Mouse (Mus musculus): Measurements from ENCODE around the gene Ide. TPM values are rescaled to one million over a fixed set of nuclear protein-coding genes. Genes with fewer than 3 reads are reported as not detected.
"Not testable (repeated sequence)": the region's sequence is repeated elsewhere in the genome, so short reads cannot be mapped to it uniquely, and the experiment has no call there.

Ide gene
- polyA plus RNA-seq, 1 experiment from 2014 or later = 54.3 TPM

DNA sequence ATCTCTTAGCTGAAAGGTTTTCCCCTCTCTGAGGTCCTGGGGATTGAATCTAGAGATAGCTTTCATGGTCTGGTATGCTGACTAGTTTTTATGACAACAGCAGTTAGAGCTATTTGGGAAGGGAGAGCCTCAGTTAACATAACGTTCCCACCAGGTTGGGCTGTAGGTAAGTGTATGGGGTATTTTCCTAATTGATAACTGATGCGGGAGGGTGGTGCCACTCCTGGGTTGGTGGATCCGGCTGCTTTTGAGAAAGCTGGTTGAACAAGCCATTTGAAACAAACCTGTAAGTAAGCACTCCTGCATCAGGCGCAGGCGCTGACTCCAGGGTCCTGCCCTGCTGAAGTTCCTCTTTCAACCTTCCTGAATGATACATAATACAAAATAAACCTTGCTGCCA lies 100.3 kb downstream of the Ide start:
- Histone ChIP-seq H3K36me3 (ENCODE audit: inconsistent target) (no peaks in the 10 kb centered on the region), H3K4me3 (ENCODE audit: inconsistent target) (no peak overlapping the region), H3K79me2 (ENCODE audit: inconsistent target) (no peaks in the 10 kb centered on the region), H3K27ac (no peak overlapping the region)
- WGBS (ENCODE audit: missing documents) = 42% methylated on average over 5 of the region's 5 CpGs

DNA sequence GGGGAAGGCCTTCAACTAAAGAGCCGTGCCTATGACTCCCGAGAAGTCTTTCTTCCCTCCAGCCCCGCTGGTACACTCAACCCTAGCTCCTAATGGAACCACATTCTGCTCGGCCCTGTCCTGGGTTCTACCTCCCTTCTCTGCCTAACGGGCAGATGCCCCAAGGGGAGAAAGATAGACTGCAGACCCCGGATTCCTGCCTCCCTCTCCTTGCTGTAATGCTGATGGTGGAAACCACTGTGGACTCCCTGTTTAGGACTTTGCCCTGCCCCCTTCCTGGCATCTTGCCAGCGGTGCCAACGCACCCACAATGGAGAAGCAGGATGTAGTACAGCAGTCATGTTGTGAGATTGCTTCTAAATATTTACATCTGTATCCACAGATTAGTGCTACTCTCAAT lies 101.8 kb downstream of the Ide start:
- Histone ChIP-seq H3K27ac (no peak overlapping the region), H3K36me3 (ENCODE audit: inconsistent target) (no peaks in the 10 kb centered on the region), H3K79me2 (ENCODE audit: inconsistent target) (no peaks in the 10 kb centered on the region), H3K4me3 (ENCODE audit: inconsistent target) (no peak overlapping the region)
- 82% methylated on average over 8 of the region's 8 CpGs for WGBS (ENCODE audit: missing documents)

DNA sequence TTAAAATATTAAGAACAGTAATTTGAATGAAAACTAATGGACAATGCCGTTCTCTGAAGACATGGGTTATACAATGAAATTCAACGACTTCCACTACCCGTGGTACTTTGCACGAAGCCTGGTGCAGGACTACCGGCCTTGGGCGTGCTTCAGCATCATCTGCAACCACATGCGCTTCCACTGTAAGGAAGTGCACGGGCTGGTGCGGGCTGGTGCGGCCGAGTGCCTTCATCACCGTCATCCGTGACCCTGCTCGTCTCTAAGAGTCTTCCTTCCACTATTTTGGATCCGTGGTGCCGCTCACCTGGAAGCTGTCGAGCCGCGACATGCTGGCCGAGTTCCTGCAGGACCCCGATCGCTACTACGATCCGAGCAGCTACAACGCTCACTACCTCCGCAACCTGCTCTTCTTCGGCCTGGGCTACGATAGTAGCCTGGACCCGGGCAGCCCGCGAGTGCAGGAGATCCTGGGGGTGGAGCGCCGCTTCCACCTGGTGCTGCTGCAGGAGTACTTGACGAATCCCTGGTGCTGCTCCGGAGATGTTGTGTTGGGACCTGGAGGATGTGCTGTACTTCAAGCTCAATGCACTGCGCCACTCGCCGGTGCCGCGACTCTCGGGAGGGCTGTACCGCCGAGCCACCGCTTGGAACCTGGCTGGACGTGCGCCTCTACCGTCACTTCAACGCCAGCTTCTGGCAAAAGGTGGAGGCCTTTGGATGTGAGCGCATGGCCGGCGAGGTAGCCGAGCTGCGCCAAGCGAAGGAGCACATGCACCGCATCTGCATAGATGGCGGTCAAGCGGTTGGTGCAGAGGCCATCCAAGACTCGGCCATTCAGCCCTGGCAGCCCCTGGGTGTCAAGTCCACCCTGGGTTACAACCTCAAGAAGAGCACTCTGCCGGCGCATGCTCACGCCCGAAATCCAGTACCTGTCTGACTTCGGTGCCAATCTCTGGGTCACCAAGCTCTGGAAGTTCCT lies 103.8 kb downstream of the Ide start:
- Histone ChIP-seq H3K4me3 (ENCODE audit: inconsistent target) (no peak overlapping the region), H3K27ac (no peak overlapping the region), H3K79me2 (ENCODE audit: inconsistent target) (no peaks in the 10 kb centered on the region), H3K36me3 (ENCODE audit: inconsistent target) (no peaks in the 10 kb centered on the region)
- 12% methylated on average over 62 of the region's 63 CpGs for WGBS (ENCODE audit: missing documents)

DNA sequence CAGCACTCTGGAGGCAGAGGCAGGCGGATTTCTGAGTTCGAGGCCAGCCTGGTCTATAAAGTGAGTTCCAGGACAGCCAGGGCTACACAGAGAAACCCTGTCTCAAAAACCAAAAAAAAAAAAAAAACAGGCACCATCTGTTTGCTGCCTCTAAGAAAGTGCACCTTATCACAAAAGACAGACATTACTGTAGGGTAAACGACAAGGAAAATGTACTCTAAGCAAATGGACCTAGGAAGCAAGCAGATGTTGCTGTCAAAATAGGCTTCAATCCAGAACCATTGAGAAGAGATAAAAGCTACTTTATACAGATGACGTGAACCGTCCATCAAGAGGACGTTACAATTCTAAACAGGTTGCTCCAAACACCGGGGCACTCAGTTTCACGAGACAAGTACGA lies 105.1 kb downstream of the Ide start:
- H3K4me3 ChIP-seq (ENCODE audit: inconsistent target); H3K27ac ChIP-seq; H3K36me3 ChIP-seq (ENCODE audit: inconsistent target); H3K79me2 ChIP-seq (ENCODE audit: inconsistent target): not testable (repeated sequence)
- WGBS (ENCODE audit: missing documents) = 86% methylated on average over 8 of the region's 9 CpGs

DNA sequence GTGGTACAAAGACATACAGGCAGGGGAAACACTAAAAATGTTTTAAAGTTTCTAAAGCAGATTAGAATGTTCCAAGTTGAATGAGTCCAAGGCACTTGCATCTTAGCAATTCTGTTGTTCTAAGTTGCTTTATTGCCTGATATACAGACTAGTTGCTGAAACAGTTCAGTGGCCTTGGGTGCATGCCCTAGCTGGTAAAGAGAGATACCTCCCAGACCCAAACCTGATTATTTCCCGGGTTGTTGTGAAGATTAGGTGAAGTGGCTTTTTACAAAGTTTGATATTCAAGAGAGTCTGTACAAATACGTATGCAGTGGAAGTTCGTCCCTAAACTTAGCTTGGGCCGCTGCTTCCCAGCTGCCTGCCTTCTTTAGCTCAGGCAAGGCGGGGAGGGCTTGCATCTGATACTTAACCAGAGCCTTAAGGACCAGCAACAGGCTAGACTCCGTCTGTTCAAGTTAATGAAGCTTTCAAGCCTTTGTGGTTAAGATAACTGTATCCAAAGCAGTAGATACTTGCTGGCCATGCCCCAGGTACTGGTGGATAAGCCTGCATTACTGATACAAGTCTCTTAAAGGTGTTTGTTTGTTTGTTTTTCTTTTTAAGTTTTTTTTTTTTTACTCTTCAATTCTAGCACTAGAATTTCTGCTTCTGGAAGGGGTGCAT lies 112.3 kb downstream of the Ide start:
- 95% methylated on average over 6 of the region's 6 CpGs for WGBS (ENCODE audit: missing documents)
- peaks cover 22% of the 10 kb centered on the region; the same call in 1 of the 2 replicates for H3K36me3 ChIP-seq (ENCODE audit: inconsistent target)

More for the DNA sequence above, 112.3 kb downstream of the Ide start:
- no peaks in the 10 kb centered on the region for H3K79me2 ChIP-seq (ENCODE audit: inconsistent target)
- no peak overlapping the region for H3K4me3 ChIP-seq (ENCODE audit: inconsistent target)
- no peak overlapping the region for H3K27ac ChIP-seq

Other genes starting within 250 kb of the Ide start
- 78.5 to 135 TPM (median 91.9 TPM) in 3 replicates for gene March5, start 130.3 kb downstream of the Ide start, polyA plus RNA-seq (2018)
- gene Cpeb3, start 129.3 kb downstream of the Ide start, polyA plus RNA-seq (2018) = 7.8 to 16.1 TPM (median 11.7 TPM) in 3 replicates
- gene Kif11, start 38.6 kb upstream of the Ide start, polyA plus RNA-seq (2018) = 1.2 to 5.9 TPM (median 4.1 TPM) in 3 replicates
- gene Hhex, start 97.0 kb upstream of the Ide start, polyA plus RNA-seq (2018) = 40.9 to 70.1 TPM (median 44.6 TPM) in 3 replicates
- 15.2 to 19.8 TPM (median 17.5 TPM) in 3 replicates for gene Exoc6, start 212.6 kb upstream of the Ide start, polyA plus RNA-seq (2018)